ENCODE assay signal across 8 mouse cellular contexts in genomic region chr9:58582581-58583266, GRCm38 (mm10). TPM values are rescaled to one million over a fixed set of nuclear protein-coding genes. Genes with fewer than 3 reads are reported as not detected.
A peak's percentile ranks its signal among the peaks of the same experiment; 100 is the strongest.
DNase-seq lines count a peak whose midpoint lies in the region; ATAC-seq and TF ChIP-seq lines count a peak whose summit lies in the region.

No protein-coding gene starts in this region.

- no peak; the same call in 1 of the 2 replicates for TF ChIP-seq POLR2A in embryonic fibroblast, embryonic 13.5 days (IDR thresholded peaks at IDR 0.05; ENCODE audit: low read depth, low read length)

- H3K27ac ChIP-seq in embryonic fibroblast, embryonic 13.5 days (ENCODE audit: insufficient read depth, low read length): peak overlapping the region; percentile 74
- H3K27ac ChIP-seq in heart, embryonic 14.5 days (replicated peaks in 1 of 2; ENCODE audit: control insufficient read depth in 1 of 2, insufficient read depth in 1 of 2, low read depth in 2 of 2, low read length in 2 of 2): peak overlapping the region; percentile 88 to 95
- peak overlapping the region; percentile 99 for H3K27ac ChIP-seq in midbrain, embryonic 13.5 days

- TF ChIP-seq CTCF in embryonic fibroblast, embryonic 13.5 days (IDR thresholded peaks at IDR 0.05; ENCODE audit: borderline replicate concordance, insufficient read depth, low read length): no peak

- peak; percentile 55 for ATAC-seq in heart, embryonic 14.5 days (ENCODE audit: insufficient number of reproducible peaks, insufficient read depth, low FRiP score, low read depth)
- ATAC-seq in midbrain, embryonic 13.5 days: no peak; the same call in 1 of the 2 replicates

- peak overlapping the region; percentile 88 for H3K9ac ChIP-seq in heart, embryonic 14.5 days (ENCODE audit: low read length)
- peak overlapping the region; percentile 98 for H3K9ac ChIP-seq in midbrain, embryonic 13.5 days (replicated peaks)

- H3K4me2 ChIP-seq in heart, embryonic 14.5 days (ENCODE audit: low read length): peak overlapping the region; percentile 83
- H3K4me2 ChIP-seq in midbrain, embryonic 13.5 days (replicated peaks): peak overlapping the region; percentile 80

- intact Hi-C loops in heart, postnatal 25 days (cut with DNase I): no loop called here
- intact Hi-C loops in left cerebral cortex, postnatal 25 days (cut with DNase I): loop anchor here (1.0 kb wide), 2 partner anchors 27 to 36 kb away; partner anchors contain the start of gene Cd276

- no peaks in the 10 kb centered on the region for H3K36me3 ChIP-seq in heart, embryonic 14.5 days (ENCODE audit: control insufficient read depth, insufficient read depth, low read length)
- H3K36me3 ChIP-seq in midbrain, embryonic 13.5 days: no peaks in the 10 kb centered on the region

- DNase-seq in heart, adult 11 months: peak; percentile 97
- no peak for DNase-seq in heart, postnatal 25 days (ENCODE audit: low spot score)
- peak; percentile 43 for DNase-seq in adrenal gland, adult 8-10 months
- peak; percentile 62 to 65 for DNase-seq in left cerebral cortex, postnatal 25 days (ENCODE audit: low spot score in 2 of 2)
- DNase-seq in telencephalon, adult 2 months (ENCODE audit: low read depth, low spot score): peak; percentile 40

- H3K27me3 ChIP-seq in heart, embryonic 14.5 days (ENCODE audit: control insufficient read depth, insufficient read depth, low read length): no peaks in the 10 kb centered on the region
- no peaks in the 10 kb centered on the region for H3K27me3 ChIP-seq in midbrain, embryonic 13.5 days

- no peaks in the 10 kb centered on the region for H3K9me3 ChIP-seq in heart, embryonic 14.5 days (ENCODE audit: control insufficient read depth, low read length)
- H3K9me3 ChIP-seq in midbrain, embryonic 13.5 days: no peaks in the 10 kb centered on the region

- H3K4me1 ChIP-seq in embryonic fibroblast, embryonic 13.5 days (ENCODE audit: control insufficient read depth, insufficient read depth, low read length): peaks cover 10% of the 10 kb centered on the region; the same call in 1 of the 2 replicates
- H3K4me1 ChIP-seq in heart, embryonic 14.5 days (ENCODE audit: control insufficient read depth in 2 of 2, insufficient read depth in 2 of 2, low read length in 2 of 2): peaks cover 3 to 14% of the 10 kb centered on the region in 2 experiments; a peak in 3 of 4 replicates
- peaks cover 21% of the 10 kb centered on the region for H3K4me1 ChIP-seq in midbrain, embryonic 13.5 days (replicated peaks)

- peak overlapping the region; percentile 99 for H3K4me3 ChIP-seq in embryonic fibroblast, embryonic 13.5 days (ENCODE audit: insufficient read depth, low read length)
- H3K4me3 ChIP-seq in heart, embryonic 14.5 days (ENCODE audit: control insufficient read depth in 1 of 2, insufficient read depth in 1 of 2, low read depth in 1 of 2, low read length in 2 of 2): peak overlapping the region; percentile 56 to 100
- H3K4me3 ChIP-seq in midbrain, embryonic 13.5 days (replicated peaks): peak overlapping the region; percentile 91

- under 1% methylated on average over 42 of the region's 42 CpGs for WGBS in heart, embryonic 14.5 days
- under 1% methylated on average over 42 of the region's 42 CpGs for WGBS in midbrain, embryonic 13.5 days

RNA-seq across cellular contexts. Expression of gene Nptn, which starts 0.7 kb away (rescaled TPM):
- total RNA-seq in heart, postnatal 25 days (2021): 100 to 1,000 TPM; 133 to 155 TPM
- 100 to 1,000 TPM; 139 to 182 (median 167) TPM for total RNA-seq in adrenal gland, adult 8-10 months (2022)
- polyA plus RNA-seq in embryonic fibroblast, embryonic 13.5 days (2011; ENCODE audit: insufficient read length, low read depth, missing spikeins): 514 and 525 TPM in 2 replicates
- polyA plus RNA-seq in heart, embryonic 14.5 days (2014; fragmentation: Nextera tagmentation; extraction: Ambion mirVana): 133 and 136 TPM in 2 replicates
- total RNA-seq in left cerebral cortex, postnatal 25 days (2021): 1,000 to 10,000 TPM; 1,057 to 1,077 TPM
- polyA plus RNA-seq in midbrain, embryonic 13.5 days (2015; fragmentation: Nextera tagmentation; extraction: Ambion mirVana): 99.1 and 110 TPM in 2 replicates

RNA-seq across cellular contexts. Expression of gene Cd276, which starts 27.5 kb away (rescaled TPM):
- total RNA-seq in heart, postnatal 25 days (2021): 10 to 100 TPM; 10.9 to 12.4 TPM
- 10 to 100 TPM; 10.2 to 13.1 (median 10.8) TPM for total RNA-seq in adrenal gland, adult 8-10 months (2022)
- 62.4 and 64.1 TPM in 2 replicates for polyA plus RNA-seq in embryonic fibroblast, embryonic 13.5 days (2011; ENCODE audit: insufficient read length, low read depth, missing spikeins)
- polyA plus RNA-seq in heart, embryonic 14.5 days (2014; fragmentation: Nextera tagmentation; extraction: Ambion mirVana): 30.9 and 31.0 TPM in 2 replicates
- 1 to 10 TPM; 8.2 to 8.7 TPM for total RNA-seq in left cerebral cortex, postnatal 25 days (2021)
- 31.3 and 33.9 TPM in 2 replicates for polyA plus RNA-seq in midbrain, embryonic 13.5 days (2015; fragmentation: Nextera tagmentation; extraction: Ambion mirVana)

Comparison
In these comparisons a context has a peak if more than half of its experiments do, and no peak if none do; other contexts are left out.
1. RNA of gene Nptn, which starts 0.7 kb away (total RNA-seq): 1,057 to 1,077 TPM in left cerebral cortex, postnatal 25 days; 139 to 182 TPM in adrenal gland, adult 8-10 months and 133 to 155 TPM in heart, postnatal 25 days; every median in the first group is over 4 times any median in the second.
2. Peak in every context shown above with its lines, with median percentiles within 50 percentile points of each other: H3K27ac ChIP-seq and H3K4me3 ChIP-seq.